17 mouse cellular contexts compared by ENCODE assay signal in genomic region chrX:140738986-140739385, GRCm38 (mm10).
"Had no signal": no experiment of that assay in that cellular context is flagged by ENCODE, and none has a peak within 500 bp of the region (broad histone marks: within the 10 kb centered on the region; RNA-seq: fewer than 3 reads in every experiment).

No protein-coding gene starts in this region.

- ATAC-seq: lung, postnatal 0 days; midbrain, embryonic 13.5 days; midbrain, embryonic 15.5 days had no signal

- DNase-seq: lung, adult 2 months; lung, postnatal 14 days; lung, postnatal 36 days; right cerebral cortex, postnatal 14 days; thymus, adult 2 months; thymus, postnatal 25 days; thymus, postnatal 4 days had no signal

- H3K4me2 ChIP-seq: lung, embryonic 15.5 days; midbrain, embryonic 11.5 days; midbrain, embryonic 13.5 days; midbrain, embryonic 15.5 days; neural tube, embryonic 12.5 days; stomach, embryonic 15.5 days had no signal

- H3K36me3 ChIP-seq: lung, embryonic 15.5 days; midbrain, embryonic 13.5 days; midbrain, embryonic 15.5 days; neural tube, embryonic 12.5 days; stomach, embryonic 15.5 days had no signal

- H3K27ac ChIP-seq: lung, embryonic 15.5 days; macrophage; midbrain, embryonic 13.5 days; midbrain, embryonic 15.5 days; neural tube, embryonic 12.5 days; stomach, embryonic 15.5 days; stomach, postnatal 0 days had no signal

- H3K9ac ChIP-seq: lung, embryonic 15.5 days; midbrain, embryonic 13.5 days; midbrain, embryonic 15.5 days; neural tube, embryonic 12.5 days; stomach, embryonic 15.5 days had no signal

- H3K4me1 ChIP-seq: lung, embryonic 15.5 days; megakaryocyte, embryonic 14.5 days; midbrain, embryonic 13.5 days; midbrain, embryonic 15.5 days; neural tube, embryonic 12.5 days; stomach, embryonic 15.5 days had no signal

- H3K9me3 ChIP-seq: lung, embryonic 15.5 days; megakaryocyte, embryonic 14.5 days; midbrain, embryonic 13.5 days; midbrain, embryonic 15.5 days; neural tube, embryonic 12.5 days; stomach, embryonic 15.5 days had no signal

- H3K4me3 ChIP-seq: lung, embryonic 15.5 days; megakaryocyte, embryonic 14.5 days; midbrain, embryonic 13.5 days; midbrain, embryonic 15.5 days; neural tube, embryonic 12.5 days; stomach, embryonic 15.5 days had no signal

- H3K27me3 ChIP-seq: neural tube, embryonic 12.5 days; stomach, embryonic 15.5 days had no signal
